Mouse (Mus musculus): ENCODE data around the gene Zbtb42. TPM values are rescaled to one million over a fixed set of nuclear protein-coding genes. Genes with fewer than 3 reads are reported as not detected.

Gene Zbtb42
- polyA plus RNA-seq, 1 experiment from 2014 or later, result 2.8 TPM

- Histone ChIP-seq H3K27ac (ENCODE audit: low read depth, low read length) (peak overlapping the region; percentile 60; the same call in 1 of the 2 replicates), H3K4me2 (no peak overlapping the region), H3K9me3 (replicated peaks; ENCODE audit: control insufficient read depth, low read length) (no peaks in the 10 kb centered on the region), H3K4me3 (ENCODE audit: low read depth, low read length) (no peak overlapping the region), H3K36me3 (ENCODE audit: control insufficient read depth, insufficient read depth, low read length) (peaks cover 27% of the 10 kb centered on the region), H3K4me1 (ENCODE audit: control insufficient read depth, insufficient read depth, low read length) (peaks cover 86% of the 10 kb centered on the region), H3K9ac (ENCODE audit: low read depth, low read length) (peak overlapping the region; percentile 22), H3K27me3 (ENCODE audit: control insufficient read depth, insufficient read depth, low read length) (no peaks in the 10 kb centered on the region)
- ATAC-seq (replicated peaks; ENCODE audit: insufficient number of reproducible peaks, low FRiP score, low TSS enrichment), result no peak
- 75% methylated on average over 5 of the region's 5 CpGs for WGBS (ENCODE audit: insufficient replicate concordance)
Observed at GRCm38 (mm10) chr12:112664656-112665055, 14.0 kb upstream of the Zbtb42 start.

- Histone ChIP-seq H3K4me2 (peak overlapping the region; percentile 29; the same call in 1 of the 2 replicates), H3K9me3 (replicated peaks; ENCODE audit: control insufficient read depth, low read length) (no peaks in the 10 kb centered on the region), H3K4me1 (ENCODE audit: control insufficient read depth, insufficient read depth, low read length) (peaks cover 88% of the 10 kb centered on the region), H3K27ac (ENCODE audit: low read depth, low read length) (peak overlapping the region; percentile 60), H3K9ac (ENCODE audit: low read depth, low read length) (peak overlapping the region; percentile 59), H3K27me3 (ENCODE audit: control insufficient read depth, insufficient read depth, low read length) (no peaks in the 10 kb centered on the region), H3K4me3 (ENCODE audit: low read depth, low read length) (no peak overlapping the region), H3K36me3 (ENCODE audit: control insufficient read depth, insufficient read depth, low read length) (peaks cover 31% of the 10 kb centered on the region)
- no peak for ATAC-seq (replicated peaks; ENCODE audit: insufficient number of reproducible peaks, low FRiP score, low TSS enrichment)
- WGBS (ENCODE audit: insufficient replicate concordance), result 52% methylated on average over 18 of the region's 18 CpGs
Observed at GRCm38 (mm10) chr12:112665445-112665844, 13.2 kb upstream of the Zbtb42 start.

- peak overlapping the region; percentile 60 for H3K27ac ChIP-seq (ENCODE audit: low read depth, low read length)
- H3K4me1 ChIP-seq (ENCODE audit: control insufficient read depth, insufficient read depth, low read length), result peaks cover 88% of the 10 kb centered on the region
- H3K4me2 ChIP-seq, result no peak overlapping the region
- H3K27me3 ChIP-seq (ENCODE audit: control insufficient read depth, insufficient read depth, low read length), result no peaks in the 10 kb centered on the region
- H3K36me3 ChIP-seq (ENCODE audit: control insufficient read depth, insufficient read depth, low read length), result peaks cover 34% of the 10 kb centered on the region
- no peaks in the 10 kb centered on the region for H3K9me3 ChIP-seq (replicated peaks; ENCODE audit: control insufficient read depth, low read length)
- no peak overlapping the region for H3K4me3 ChIP-seq (ENCODE audit: low read depth, low read length)
- 87% methylated on average over 9 of the region's 9 CpGs for WGBS (ENCODE audit: insufficient replicate concordance)
- ATAC-seq (replicated peaks; ENCODE audit: insufficient number of reproducible peaks, low FRiP score, low TSS enrichment), result no peak
- peak overlapping the region; percentile 53 for H3K9ac ChIP-seq (ENCODE audit: low read depth, low read length)
Observed at GRCm38 (mm10) chr12:112665881-112666544, 12.6 kb upstream of the Zbtb42 start.

GRCm38 (mm10) chr12:112667619-112668297 is 10.9 kb upstream of the Zbtb42 start:
- no peak overlapping the region for H3K4me2 ChIP-seq
- 75% methylated on average over 10 of the region's 10 CpGs for WGBS (ENCODE audit: insufficient replicate concordance)
- H3K9me3 ChIP-seq (replicated peaks; ENCODE audit: control insufficient read depth, low read length), result no peaks in the 10 kb centered on the region

GRCm38 (mm10) chr12:112670718-112671393 is 7.8 kb upstream of the Zbtb42 start:
- 35% methylated on average over 8 of the region's 9 CpGs for WGBS (ENCODE audit: insufficient replicate concordance)
- ATAC-seq (replicated peaks; ENCODE audit: insufficient number of reproducible peaks, low FRiP score, low TSS enrichment), result no peak
- H3K9ac ChIP-seq (ENCODE audit: low read depth, low read length), result peak overlapping the region; percentile 25
- peak overlapping the region; percentile 2; the same call in 1 of the 2 replicates for H3K4me3 ChIP-seq (ENCODE audit: low read depth, low read length)
- H3K36me3 ChIP-seq (ENCODE audit: control insufficient read depth, insufficient read depth, low read length), result peaks cover 24% of the 10 kb centered on the region; the same call in 1 of the 2 replicates
- peaks cover 76% of the 10 kb centered on the region for H3K4me1 ChIP-seq (ENCODE audit: control insufficient read depth, insufficient read depth, low read length)
- H3K27me3 ChIP-seq (ENCODE audit: control insufficient read depth, insufficient read depth, low read length), result no peaks in the 10 kb centered on the region
- H3K9me3 ChIP-seq (replicated peaks; ENCODE audit: control insufficient read depth, low read length), result no peaks in the 10 kb centered on the region
- H3K4me2 ChIP-seq, result peak overlapping the region; percentile 75
- H3K27ac ChIP-seq (ENCODE audit: low read depth, low read length), result peak overlapping the region; percentile 99

More at GRCm38 (mm10) chr12:112667619-112668297, 10.9 kb upstream of the Zbtb42 start:
- peaks cover 28% of the 10 kb centered on the region; the same call in 1 of the 2 replicates for H3K36me3 ChIP-seq (ENCODE audit: control insufficient read depth, insufficient read depth, low read length)
- no peak for ATAC-seq (replicated peaks; ENCODE audit: insufficient number of reproducible peaks, low FRiP score, low TSS enrichment)
- H3K27me3 ChIP-seq (ENCODE audit: control insufficient read depth, insufficient read depth, low read length), result no peaks in the 10 kb centered on the region
- H3K27ac ChIP-seq (ENCODE audit: low read depth, low read length), result no peak overlapping the region
- H3K4me3 ChIP-seq (ENCODE audit: low read depth, low read length), result no peak overlapping the region
- H3K4me1 ChIP-seq (ENCODE audit: control insufficient read depth, insufficient read depth, low read length), result peaks cover 88% of the 10 kb centered on the region
- peak overlapping the region; percentile 23; the same call in 1 of the 2 replicates for H3K9ac ChIP-seq (ENCODE audit: low read depth, low read length)

GRCm38 (mm10) chr12:112671891-112672290 is 6.7 kb upstream of the Zbtb42 start:
- WGBS (ENCODE audit: insufficient replicate concordance), result 73% methylated on average over 7 of the region's 7 CpGs

GRCm38 (mm10) chr12:112672744-112673575 is 5.7 kb upstream of the Zbtb42 start:
- 0 out of 2 replicates have a peak, but pooled peaks have one; percentile 24 for ATAC-seq (replicated peaks; ENCODE audit: insufficient number of reproducible peaks, low FRiP score, low TSS enrichment)
- H3K27me3 ChIP-seq (ENCODE audit: control insufficient read depth, insufficient read depth, low read length), result peaks cover 6% of the 10 kb centered on the region; the same call in 1 of the 2 replicates
- peak overlapping the region; percentile 99 for H3K9ac ChIP-seq (ENCODE audit: low read depth, low read length)
- H3K9me3 ChIP-seq (replicated peaks; ENCODE audit: control insufficient read depth, low read length), result no peaks in the 10 kb centered on the region
- WGBS (ENCODE audit: insufficient replicate concordance), result 3% methylated on average over 21 of the region's 21 CpGs
- peak overlapping the region; percentile 75 for H3K4me2 ChIP-seq
- H3K36me3 ChIP-seq (ENCODE audit: control insufficient read depth, insufficient read depth, low read length), result peaks cover 15% of the 10 kb centered on the region; the same call in 1 of the 2 replicates
- peaks cover 60% of the 10 kb centered on the region for H3K4me1 ChIP-seq (ENCODE audit: control insufficient read depth, insufficient read depth, low read length)
- peak overlapping the region; percentile 98 for H3K4me3 ChIP-seq (ENCODE audit: low read depth, low read length)
- H3K27ac ChIP-seq (ENCODE audit: low read depth, low read length), result peak overlapping the region; percentile 99

More at GRCm38 (mm10) chr12:112671891-112672290, 6.7 kb upstream of the Zbtb42 start:
- Histone ChIP-seq H3K4me1 (ENCODE audit: control insufficient read depth, insufficient read depth, low read length) (peaks cover 66% of the 10 kb centered on the region), H3K27me3 (ENCODE audit: control insufficient read depth, insufficient read depth, low read length) (no peaks in the 10 kb centered on the region), H3K36me3 (ENCODE audit: control insufficient read depth, insufficient read depth, low read length) (peaks cover 20% of the 10 kb centered on the region; the same call in 1 of the 2 replicates), H3K9ac (ENCODE audit: low read depth, low read length) (peak overlapping the region; percentile 99), H3K4me3 (ENCODE audit: low read depth, low read length) (peak overlapping the region; percentile 98; the same call in 1 of the 2 replicates), H3K9me3 (replicated peaks; ENCODE audit: control insufficient read depth, low read length) (no peaks in the 10 kb centered on the region), H3K27ac (ENCODE audit: low read depth, low read length) (peak overlapping the region; percentile 99), H3K4me2 (peak overlapping the region; percentile 75)
- ATAC-seq (replicated peaks; ENCODE audit: insufficient number of reproducible peaks, low FRiP score, low TSS enrichment), result no peak

Data from heart, embryonic 11.5 days (tissue).